Mouse (Mus musculus): ENCODE measurements at regions not wholly inside any gene's neighbourhood (a gene's known extent, or its start where the extent isn't known, plus 50 kb on each side); places are given as distances from the start of the nearest gene placed in this dataset.

DNA sequence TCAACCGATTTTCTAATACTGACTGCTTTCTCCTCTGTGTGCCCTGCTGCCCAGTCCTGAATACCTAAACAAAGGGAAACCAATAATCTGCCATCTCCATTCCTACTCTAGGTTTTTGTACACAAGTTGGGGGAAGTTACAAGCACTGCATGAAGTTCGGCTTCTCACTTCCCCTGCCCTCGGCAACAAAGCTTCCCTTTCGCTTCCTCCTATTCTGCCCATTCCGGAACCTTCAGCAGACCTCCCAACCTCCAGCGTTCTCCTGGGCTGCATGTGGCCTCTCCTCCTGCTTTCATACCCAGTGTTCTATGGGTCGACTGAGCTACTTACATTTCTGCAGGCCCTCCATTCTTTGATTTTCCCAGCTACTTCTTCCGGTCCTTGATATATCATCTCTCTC lies 180.3 kb downstream of the Ibtk start:
- TF ChIP-seq POLR2A (IDR thresholded peaks at IDR 0.05; ENCODE audit: insufficient read depth, low read depth, low read length) (no peak), EP300 (IDR thresholded peaks at IDR 0.05; ENCODE audit: insufficient read depth, low read depth, low read length) (no peak)

Data from heart, adult 2 months (tissue).